Mouse (Mus musculus) hindbrain, postnatal 0 days (tissue): Measurements from ENCODE around the gene Cdkn1a. TPM values are rescaled to one million over a fixed set of nuclear protein-coding genes. Genes with fewer than 3 reads are reported as not detected.

Source experiments
- ATAC-seq: fragments of 200-750 bp; cut with Nextera tagmentation; 2 replicates; pipeline ENCODE4 v1.8.0; 2017; ENCODE audit warnings: mild to moderate bottlenecking, moderate TSS enrichment, moderate library complexity
- DNase-seq: peaks from one replicate; pipeline ENCODE4 v3.0.0-alpha.2; 2015; ENCODE audit warnings: low spot score
- H3K27ac ChIP-seq: fragments of 300-500 bp; sonication (generic); 2 replicates; pipeline ENCODE4 v1.5.1; 2014; ENCODE audit warnings: mild to moderate bottlenecking
- H3K27me3 ChIP-seq: fragments of 300-500 bp; sonication (generic); 2 replicates; pipeline ENCODE4 v1.6.1; 2014; ENCODE audit warnings: low read length, mixed read lengths; ENCODE audit not compliant: insufficient read depth
- H3K36me3 ChIP-seq: fragments of 300-500 bp; sonication (generic); 2 replicates; pipeline ENCODE4 v1.6.1; 2014; ENCODE audit warnings: low read length, mixed read lengths; ENCODE audit not compliant: insufficient read depth
- H3K4me1 ChIP-seq: fragments of 300-500 bp; sonication (generic); 2 replicates; pipeline ENCODE4 v1.6.1; 2014; ENCODE audit warnings: antibody characterized with exemption, low read length, mixed read lengths; ENCODE audit not compliant: insufficient read depth
- H3K4me2 ChIP-seq: fragments of 300-500 bp; sonication (generic); 2 replicates; pipeline ENCODE4 v1.6.1; 2014; ENCODE audit warnings: low read depth, mild to moderate bottlenecking, low read length, moderate library complexity, mixed read lengths
- H3K4me3 ChIP-seq: fragments of 300-500 bp; sonication (generic); 2 replicates; pipeline ENCODE4 v1.5.1; 2014; ENCODE audit warnings: low read length
- H3K9ac ChIP-seq: fragments of 300-500 bp; sonication (generic); replicated peaks from 2 replicates; pipeline ENCODE4 v1.6.1; 2014; ENCODE audit warnings: mild to moderate bottlenecking, low read length, moderate library complexity, mixed read lengths
- H3K9me3 ChIP-seq: fragments of 300-500 bp; sonication (generic); 2 replicates; pipeline ENCODE4 v1.6.1; 2016; ENCODE audit warnings: low read length, mixed read lengths
- CTCF ChIP-seq: IDR thresholded peaks from 2 replicates; pipeline ENCODE4 v1.5.1; 2016; ENCODE audit warnings: antibody characterized with exemption, control low read depth, low read depth
- WGBS: fragments of 180-500 bp; shearing (Covaris S2); extraction: QIAGEN DNeasy Blood & Tissue Kit; methylation state at CpG from one replicate; pipeline ENCODE4 v1.1.7; 2014; 5-methylcytosine and 5-hydroxymethylcytosine counted together
- polyA plus RNA-seq: library from polyadenylated mRNA; unstranded; fragments of >200 nt; fragmentation: Nextera tagmentation; extraction: Ambion mirVana; gene quantifications from 2 replicates; pipeline ENCODE4 v1.2.1, GENCODE M21; 2015
- total RNA-seq: library from RNA; depleted of rRNA; stranded (reverse); fragments of >200 nt; gene quantifications from 2 replicates; pipeline ENCODE4 v1.2.3, GENCODE M21; 2014

Gene Cdkn1a
- total and polyA plus RNA-seq, 2 experiments from 2014 or later: 50.0 to 257 TPM

- H3K4me1 ChIP-seq: no peaks in the 10 kb centered on the region
- TF ChIP-seq CTCF: no peak
- H3K9me3 ChIP-seq: no peaks in the 10 kb centered on the region
- H3K9ac ChIP-seq: no peak overlapping the region
- DNase-seq: peak; percentile 42
- 49% methylated on average over 12 of the region's 12 CpGs for WGBS
- no peak overlapping the region for H3K4me3 ChIP-seq
- peak; percentile 30; the same call in 1 of the 2 replicates for ATAC-seq
- H3K27ac ChIP-seq: 0 out of 2 replicates have a peak overlapping the region, but pooled peaks have one; percentile 26
- H3K36me3 ChIP-seq: peaks cover 38% of the 10 kb centered on the region
- no peaks in the 10 kb centered on the region for H3K27me3 ChIP-seq
- H3K4me2 ChIP-seq: no peak overlapping the region
Measured at GRCm38 (mm10) chr17:29045741-29046530, 44.8 kb upstream of the Cdkn1a start.

GRCm38 (mm10) chr17:29046863-29047262 is 43.9 kb upstream of the Cdkn1a start:
- H3K36me3 ChIP-seq: peaks cover 38% of the 10 kb centered on the region
- WGBS: 94% methylated on average over 3 of the region's 3 CpGs
- H3K27ac ChIP-seq: no peak overlapping the region
- H3K27me3 ChIP-seq: no peaks in the 10 kb centered on the region
- H3K4me1 ChIP-seq: no peaks in the 10 kb centered on the region
- H3K9ac ChIP-seq: no peak overlapping the region
- no peak for ATAC-seq
- no peaks in the 10 kb centered on the region for H3K9me3 ChIP-seq
- no peak for TF ChIP-seq CTCF
- no peak overlapping the region for H3K4me2 ChIP-seq
- no peak overlapping the region for H3K4me3 ChIP-seq
- no peak for DNase-seq

GRCm38 (mm10) chr17:29047697-29048514 is 42.9 kb upstream of the Cdkn1a start:
- Histone ChIP-seq H3K4me2 (no peak overlapping the region), H3K4me1 (no peaks in the 10 kb centered on the region), H3K27me3 (no peaks in the 10 kb centered on the region), H3K36me3 (peaks cover 34% of the 10 kb centered on the region), H3K27ac (no peak overlapping the region), H3K9ac (no peak overlapping the region), H3K4me3 (no peak overlapping the region), H3K9me3 (no peaks in the 10 kb centered on the region)
- peak; percentile 4; the same call in 1 of the 2 replicates for TF ChIP-seq CTCF
- ATAC-seq: no peak
- 64% methylated on average over 3 of the region's 3 CpGs for WGBS
- DNase-seq: no peak

GRCm38 (mm10) chr17:29048748-29049507 is 41.8 kb upstream of the Cdkn1a start:
- Histone ChIP-seq H3K4me3 (no peak overlapping the region), H3K9me3 (no peaks in the 10 kb centered on the region), H3K9ac (no peak overlapping the region), H3K36me3 (peaks cover 25% of the 10 kb centered on the region), H3K4me2 (no peak overlapping the region), H3K4me1 (no peaks in the 10 kb centered on the region), H3K27ac (peak overlapping the region; percentile 34; the same call in 1 of the 2 replicates), H3K27me3 (no peaks in the 10 kb centered on the region)
- DNase-seq (peak; percentile 88), ATAC-seq (peak; percentile 56)
- 16% methylated on average over 13 of the region's 13 CpGs for WGBS
- peak; percentile 89 for TF ChIP-seq CTCF

GRCm38 (mm10) chr17:29049508-29049889 is 41.3 kb upstream of the Cdkn1a start:
- Histone ChIP-seq H3K36me3 (peaks cover 21% of the 10 kb centered on the region), H3K27ac (no peak overlapping the region), H3K9ac (no peak overlapping the region), H3K27me3 (no peaks in the 10 kb centered on the region), H3K9me3 (no peaks in the 10 kb centered on the region), H3K4me2 (no peak overlapping the region), H3K4me3 (no peak overlapping the region), H3K4me1 (no peaks in the 10 kb centered on the region)
- DNase-seq (no peak), ATAC-seq (no peak)
- 83% methylated on average over 5 of the region's 5 CpGs for WGBS
- TF ChIP-seq CTCF: no peak

- ATAC-seq: no peak
- no peak overlapping the region for H3K27ac ChIP-seq
- DNase-seq: no peak
- H3K9me3 ChIP-seq: no peaks in the 10 kb centered on the region
- no peak overlapping the region for H3K4me2 ChIP-seq
- H3K27me3 ChIP-seq: no peaks in the 10 kb centered on the region
- H3K4me3 ChIP-seq: no peak overlapping the region
- 88% methylated on average over 7 of the region's 7 CpGs for WGBS
- no peak for TF ChIP-seq CTCF
- no peaks in the 10 kb centered on the region for H3K4me1 ChIP-seq
- H3K9ac ChIP-seq: no peak overlapping the region
- H3K36me3 ChIP-seq: peaks cover 16% of the 10 kb centered on the region
Measured at GRCm38 (mm10) chr17:29049923-29050322, 40.9 kb upstream of the Cdkn1a start.
